Mouse (Mus musculus) heart, adult 2 months (tissue): ENCODE data around the gene Plcl2.

Experiments
- CTCF ChIP-seq: fragments of 200-600 bp; IDR thresholded peaks from 2 replicates; pipeline ENCODE4 v1.8.1; 2022; ENCODE audit warnings: antibody characterized with exemption, mild to moderate bottlenecking, moderate library complexity
- EP300 ChIP-seq: fragments of 200-500 bp; IDR thresholded peaks from 2 replicates; pipeline ENCODE4 v1.6.1; 2011; ENCODE audit warnings: low read depth, low read length, control low read depth; ENCODE audit not compliant: insufficient read depth
- POLR2A ChIP-seq: fragments of 200-500 bp; IDR thresholded peaks from 2 replicates; pipeline ENCODE4 v1.6.1; 2011; ENCODE audit warnings: mild to moderate bottlenecking, low read depth, low read length, control low read depth; ENCODE audit not compliant: insufficient read depth

DNA sequence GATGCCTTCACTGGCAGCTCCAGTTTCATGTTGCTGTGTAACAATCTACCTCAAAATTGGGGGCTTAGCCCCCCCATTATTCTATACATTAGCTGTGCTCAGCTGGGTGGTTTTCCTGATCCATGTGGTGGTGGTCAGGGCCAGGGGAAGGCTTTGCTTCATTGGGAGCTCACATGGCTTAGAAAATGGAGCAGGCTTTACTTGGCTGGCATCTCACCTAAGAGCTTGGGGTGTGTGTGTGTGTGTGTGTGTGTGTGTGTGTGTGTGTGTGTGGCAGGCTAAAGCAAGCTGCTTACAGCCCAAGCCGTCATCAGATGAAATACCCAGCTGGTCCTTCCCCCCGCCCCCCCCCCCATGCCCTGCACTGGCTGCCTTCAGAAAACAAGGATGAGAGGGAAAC is 169.5 kb downstream of the Plcl2 start:
- TF ChIP-seq CTCF (no peak), POLR2A (no peak), EP300 (no peak)
